Mouse (Mus musculus) activated CD4-positive, CD25-positive, alpha-beta regulatory T cell, adult 9 weeks (primary cell): ENCODE results near the gene Lct. TPM values are rescaled to one million over a fixed set of nuclear protein-coding genes. Genes with fewer than 3 reads are reported as not detected.

ENCODE experiments used
- polyA plus RNA-seq: library from polyadenylated mRNA; unstranded; fragments of 100-300 nt; shearing (Covaris generic); gene quantifications from one replicate; pipeline ENCODE4 v1.2.1, GENCODE M21; 2017

Gene Lct
- 0.06 TPM for polyA plus RNA-seq

DNA sequence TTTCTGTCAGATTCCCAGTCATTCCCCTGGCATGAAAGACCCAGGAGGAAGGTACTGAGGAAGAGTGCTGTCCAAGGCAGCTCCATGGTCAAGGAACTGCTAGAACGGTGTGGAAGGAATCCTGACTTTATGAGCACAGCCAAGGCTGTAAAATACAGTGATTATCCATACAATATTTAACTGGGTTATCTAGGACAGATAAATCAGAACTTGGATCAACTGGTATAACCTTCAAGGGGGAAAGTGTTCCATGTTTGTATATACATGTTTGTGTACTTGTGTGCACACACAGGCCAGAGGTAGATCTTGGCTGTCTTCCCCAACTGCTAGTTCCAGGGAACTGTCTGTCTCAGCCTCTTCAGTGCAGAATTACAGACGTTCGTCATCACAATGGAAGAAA is at the start of gene Lct:
Gene Lct, minus strand, starts transcription at position 101 of the 400 bp plus-strand sequence.

DNA sequence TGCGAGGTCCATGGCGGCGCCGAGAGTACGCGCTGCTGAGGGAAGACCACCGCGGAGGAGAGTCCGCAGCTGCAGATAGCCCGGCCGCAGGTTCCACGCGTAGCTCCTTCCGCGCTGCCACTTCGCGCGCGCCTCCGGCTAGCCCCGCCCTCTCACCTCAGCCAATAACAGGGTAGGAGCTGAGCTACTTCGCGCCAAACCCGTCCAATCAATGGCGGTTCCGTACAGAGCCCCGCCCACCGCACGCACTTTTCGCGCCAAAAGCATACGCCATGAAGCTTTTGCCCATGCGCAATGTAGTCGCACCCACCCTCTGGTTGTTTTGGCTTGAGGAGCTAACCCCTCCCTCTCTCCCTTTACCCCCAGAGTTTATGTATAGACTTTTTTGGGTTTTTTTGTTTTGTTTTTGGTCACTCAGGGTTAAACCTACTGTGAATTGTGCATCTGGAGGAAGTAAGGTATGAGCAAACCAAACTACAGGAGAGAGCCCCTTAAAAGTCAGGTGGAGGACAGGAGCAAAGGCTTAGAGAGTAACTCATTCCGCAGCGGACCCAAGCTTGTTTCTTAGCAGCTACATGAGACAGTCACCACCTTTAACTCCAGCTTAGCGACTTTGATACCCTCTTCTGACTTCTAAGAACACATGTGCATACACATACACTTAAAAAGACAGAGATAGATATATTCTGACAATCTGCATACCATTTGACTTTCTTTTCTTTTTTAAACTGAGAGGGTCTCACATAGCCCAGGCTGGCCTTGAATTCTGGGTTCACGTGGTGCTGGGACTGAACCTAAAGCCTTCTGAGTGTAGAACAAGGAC is 31.6 kb upstream of the Lct start, which contains the start of gene Mcm6:
Gene Mcm6, minus strand, starts transcription at position 111 of the 823 bp plus-strand sequence.

DNA sequence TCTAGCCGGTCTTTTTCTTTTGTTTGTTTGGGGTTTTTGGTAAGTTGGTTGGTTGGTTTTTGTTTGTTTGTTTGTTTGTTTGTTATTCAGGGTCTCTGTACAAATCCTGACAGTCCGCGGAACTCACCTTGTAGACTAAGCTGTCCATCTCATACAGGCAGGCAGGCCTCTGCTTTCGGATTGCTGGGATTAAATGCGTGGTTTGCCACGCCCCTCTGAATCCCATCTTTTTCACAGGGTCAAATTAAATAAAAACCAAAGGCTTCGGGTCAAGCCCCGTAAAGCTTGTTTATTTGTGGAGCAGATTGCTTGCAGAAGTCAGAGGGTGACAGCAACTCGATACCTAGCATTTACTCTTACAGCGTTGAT is 84.5 kb downstream of the Lct start, which contains the start of gene Ubxn4:
Gene Ubxn4, plus strand, starts transcription at position 338 of the 369 bp plus-strand sequence.

Other genes starting within 250 kb of the Lct start
- 1.9 TPM for gene Zranb3, start 225.3 kb downstream of the Lct start, polyA plus RNA-seq
- 88.7 TPM for gene R3hdm1, start 225.0 kb downstream of the Lct start, polyA plus RNA-seq
- 115 TPM for gene Ubxn4, start 84.4 kb downstream of the Lct start, polyA plus RNA-seq
- 156 TPM for gene Mcm6, start 31.3 kb upstream of the Lct start, polyA plus RNA-seq
- 196 TPM for gene Dars, start 89.0 kb upstream of the Lct start, polyA plus RNA-seq